Mouse (Mus musculus) spleen, adult 10 weeks (tissue): Measurements from ENCODE around the gene Wdsub1. TPM values are rescaled to one million over a fixed set of nuclear protein-coding genes. Genes with fewer than 3 reads are reported as not detected.

Experiments
- polyA plus RNA-seq: library from polyadenylated mRNA; stranded (reverse); fragments of 350-450 nt; fragmentation: Illumina TruSeq; extraction: RNeasy Lipid Tissue Mini Kit (QIAGEN cat#74804); gene quantifications from one replicate; pipeline ENCODE4 v1.2.3, GENCODE M21; 2015; ENCODE audit warnings: low replicate concordance; ENCODE audit not compliant: insufficient read depth

The Wdsub1 gene
- 14.6 TPM for polyA plus RNA-seq

GRCm38 (mm10) chr2:59881831-59882741, at the start of gene Wdsub1:
Gene Wdsub1 (minus strand): TSS chr2:59882591.

